Mouse (Mus musculus): ENCODE results near the gene Dnaaf5. TPM values are rescaled to one million over a fixed set of nuclear protein-coding genes. Genes with fewer than 3 reads are reported as not detected.

Dnaaf5 gene
- polyA plus RNA-seq, 1 experiment: 26.3 TPM

GRCm38 (mm10) chr5:139223331-139223730 lies 73.3 kb downstream of the Dnaaf5 start:
- Histone ChIP-seq H3ac (ENCODE audit: control insufficient read depth, insufficient read length) (no peak overlapping the region), H3K27me3 (ENCODE audit: control insufficient read depth, insufficient read depth, insufficient read length) (no peaks in the 10 kb centered on the region), H3K79me2 (ENCODE audit: control insufficient read depth, insufficient read depth) (no peaks in the 10 kb centered on the region), H3K4me2 (ENCODE audit: low read depth) (no peak overlapping the region), H3K36me3 (ENCODE audit: control insufficient read depth, insufficient read depth) (peaks cover 35% of the 10 kb centered on the region), H3K4me3 (no peak overlapping the region)
- TF ChIP-seq POLR2A (IDR thresholded peaks at IDR 0.05; ENCODE audit: insufficient read length, low read depth): no peak

- H3K36me3 ChIP-seq (ENCODE audit: control insufficient read depth, insufficient read depth): peaks cover 34% of the 10 kb centered on the region
- no peaks in the 10 kb centered on the region for H3K79me2 ChIP-seq (ENCODE audit: control insufficient read depth, insufficient read depth)
- no peaks in the 10 kb centered on the region for H3K27me3 ChIP-seq (ENCODE audit: control insufficient read depth, insufficient read depth, insufficient read length)
- no peak overlapping the region for H3K4me2 ChIP-seq (ENCODE audit: low read depth)
- TF ChIP-seq MYOG (IDR thresholded peaks at IDR 0.05; ENCODE audit: control insufficient read depth in 1 of 3, insufficient read depth in 1 of 3, insufficient read length in 2 of 3, low read depth in 2 of 3): no peak
- H3ac ChIP-seq (ENCODE audit: control insufficient read depth, insufficient read length): no peak overlapping the region
- no peak overlapping the region for H3K4me3 ChIP-seq
These were observed 77.2 kb downstream of the Dnaaf5 start for GRCm38 (mm10) chr5:139227236-139227635.

DNA sequence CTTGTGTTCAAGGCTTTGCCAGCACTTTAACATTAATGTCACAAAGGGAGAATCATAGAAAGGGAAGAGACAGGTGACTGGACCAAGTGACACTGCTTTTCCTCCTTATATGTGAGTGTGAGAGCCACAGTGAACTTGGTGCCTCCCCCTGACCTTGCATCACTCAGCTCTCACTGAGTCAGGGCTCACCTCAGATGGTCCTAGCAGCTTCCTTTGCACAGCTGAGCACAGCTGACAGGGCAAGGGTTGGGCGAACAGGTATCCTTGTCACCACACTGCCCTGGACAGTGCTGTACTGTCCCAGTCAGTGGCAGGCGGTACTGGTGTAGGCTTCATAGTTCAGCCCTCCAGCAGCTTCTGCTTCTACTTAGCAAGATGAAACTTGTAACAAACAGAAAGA lies 77.6 kb downstream of the Dnaaf5 start:
- no peak overlapping the region for H3ac ChIP-seq (ENCODE audit: control insufficient read depth, insufficient read length)
- no peak overlapping the region for H3K4me3 ChIP-seq
- peaks cover 32% of the 10 kb centered on the region for H3K36me3 ChIP-seq (ENCODE audit: control insufficient read depth, insufficient read depth)
- no peaks in the 10 kb centered on the region for H3K27me3 ChIP-seq (ENCODE audit: control insufficient read depth, insufficient read depth, insufficient read length)
- H3K4me2 ChIP-seq (ENCODE audit: low read depth): no peak overlapping the region
- H3K79me2 ChIP-seq (ENCODE audit: control insufficient read depth, insufficient read depth): no peaks in the 10 kb centered on the region
- TF ChIP-seq TCF12 (IDR thresholded peaks at IDR 0.05; ENCODE audit: insufficient read depth, poor library complexity, severe bottlenecking) (no peak), POLR2A (IDR thresholded peaks at IDR 0.05; ENCODE audit: insufficient read length, low read depth) (no peak), POLR2AphosphoS2 (IDR thresholded peaks at IDR 0.05; ENCODE audit: insufficient read length, low read depth) (no peak), REST (IDR thresholded peaks at IDR 0.05; ENCODE audit: insufficient read depth, insufficient read length) (no peak), CEBPB (IDR thresholded peaks at IDR 0.05; ENCODE audit: insufficient read depth, poor library complexity, severe bottlenecking) (no peak), MYOG (IDR thresholded peaks at IDR 0.05; ENCODE audit: control insufficient read depth in 1 of 3, insufficient read depth in 1 of 3, insufficient read length in 2 of 3, low read depth in 2 of 3) (no peak), MYOD1 (IDR thresholded peaks at IDR 0.05; ENCODE audit: control insufficient read depth in 1 of 3, insufficient read length in 2 of 3, low read depth in 2 of 3) (no peak), MAX (IDR thresholded peaks at IDR 0.05; ENCODE audit: low read depth) (no peak), TCF3 (IDR thresholded peaks at IDR 0.05; ENCODE audit: insufficient read length, low read depth) (no peak), E2F4 (IDR thresholded peaks at IDR 0.05; ENCODE audit: insufficient read depth) (no peak), USF1 (IDR thresholded peaks at IDR 0.05; ENCODE audit: low read depth) (no peak), SRF (IDR thresholded peaks at IDR 0.05; ENCODE audit: control insufficient read depth, insufficient read length, low read depth) (no peak)

DNA sequence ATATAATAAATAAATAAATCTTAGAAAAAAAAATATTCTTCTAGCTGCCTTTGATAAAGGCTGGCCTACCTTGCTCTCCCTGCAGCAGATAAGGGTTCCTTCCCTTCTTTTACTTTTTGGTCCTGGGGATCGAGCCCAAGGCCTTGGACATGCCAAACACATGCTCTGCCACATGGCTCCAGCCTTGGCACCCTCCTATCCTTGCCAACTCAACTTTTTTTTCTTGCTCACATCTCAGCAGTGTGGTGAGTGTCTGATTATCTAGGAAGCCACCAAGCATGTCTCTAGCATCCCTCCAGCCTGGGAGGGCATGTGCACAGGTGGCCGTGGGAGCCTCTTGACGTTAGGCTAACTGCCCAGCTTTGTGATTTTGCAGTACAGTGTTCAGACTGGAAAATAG lies 78.3 kb downstream of the Dnaaf5 start:
- peaks cover 37% of the 10 kb centered on the region for H3K36me3 ChIP-seq (ENCODE audit: control insufficient read depth, insufficient read depth)
- no peak for TF ChIP-seq MAX (IDR thresholded peaks at IDR 0.05; ENCODE audit: low read depth)
- TF ChIP-seq E2F4 (IDR thresholded peaks at IDR 0.05; ENCODE audit: insufficient read depth): no peak
- TF ChIP-seq MYOG (IDR thresholded peaks at IDR 0.05; ENCODE audit: control insufficient read depth in 1 of 3, insufficient read depth in 1 of 3, insufficient read length in 2 of 3, low read depth in 2 of 3): no peak
- TF ChIP-seq MYOD1 (IDR thresholded peaks at IDR 0.05; ENCODE audit: control insufficient read depth in 1 of 3, insufficient read length in 2 of 3, low read depth in 2 of 3): no peak
- no peak overlapping the region for H3ac ChIP-seq (ENCODE audit: control insufficient read depth, insufficient read length)
- no peak overlapping the region for H3K4me3 ChIP-seq
- H3K27me3 ChIP-seq (ENCODE audit: control insufficient read depth, insufficient read depth, insufficient read length): no peaks in the 10 kb centered on the region
- H3K79me2 ChIP-seq (ENCODE audit: control insufficient read depth, insufficient read depth): no peaks in the 10 kb centered on the region
- no peak overlapping the region for H3K4me2 ChIP-seq (ENCODE audit: low read depth)

GRCm38 (mm10) chr5:139229716-139230115 lies 79.7 kb downstream of the Dnaaf5 start:
- Histone ChIP-seq H3K4me3 (no peak overlapping the region), H3K79me2 (ENCODE audit: control insufficient read depth, insufficient read depth) (no peaks in the 10 kb centered on the region), H3K36me3 (ENCODE audit: control insufficient read depth, insufficient read depth) (peaks cover 35% of the 10 kb centered on the region), H3ac (ENCODE audit: control insufficient read depth, insufficient read length) (no peak overlapping the region), H3K4me2 (ENCODE audit: low read depth) (no peak overlapping the region), H3K27me3 (ENCODE audit: control insufficient read depth, insufficient read depth, insufficient read length) (no peaks in the 10 kb centered on the region)
- TF ChIP-seq E2F4 (IDR thresholded peaks at IDR 0.05; ENCODE audit: insufficient read depth) (no peak), TCF3 (IDR thresholded peaks at IDR 0.05; ENCODE audit: insufficient read length, low read depth) (no peak), MYOG (IDR thresholded peaks at IDR 0.05; ENCODE audit: control insufficient read depth in 1 of 3, insufficient read depth in 1 of 3, insufficient read length in 2 of 3, low read depth in 2 of 3) (no peak), MAX (IDR thresholded peaks at IDR 0.05; ENCODE audit: low read depth) (no peak), USF1 (IDR thresholded peaks at IDR 0.05; ENCODE audit: low read depth) (no peak)

DNA sequence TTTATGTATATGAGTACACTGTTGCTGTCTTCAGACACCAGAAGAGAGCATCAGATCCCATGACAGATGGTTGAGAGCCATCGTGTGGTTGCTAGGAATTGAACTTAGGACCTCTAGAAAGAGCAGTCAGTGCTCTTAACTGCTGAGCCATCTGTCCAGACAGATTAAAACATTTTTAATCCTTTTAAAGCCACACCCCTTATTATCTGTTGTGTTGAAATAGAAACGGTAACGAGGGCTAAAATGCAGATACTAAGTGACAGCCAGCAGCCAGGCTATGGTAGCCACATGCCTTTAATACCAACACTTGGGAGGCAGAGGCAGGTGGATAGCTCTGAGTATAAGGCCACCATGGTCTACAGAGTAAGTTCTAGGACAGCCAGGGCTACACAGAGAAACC lies 82.1 kb downstream of the Dnaaf5 start:
- no peaks in the 10 kb centered on the region for H3K79me2 ChIP-seq (ENCODE audit: control insufficient read depth, insufficient read depth)
- TF ChIP-seq POLR2A (IDR thresholded peaks at IDR 0.05; ENCODE audit: insufficient read length, low read depth) (no peak), MYOD1 (IDR thresholded peaks at IDR 0.05; ENCODE audit: control insufficient read depth in 1 of 3, insufficient read length in 2 of 3, low read depth in 2 of 3) (no peak), CEBPB (IDR thresholded peaks at IDR 0.05; ENCODE audit: insufficient read depth, poor library complexity, severe bottlenecking) (no peak), TCF3 (IDR thresholded peaks at IDR 0.05; ENCODE audit: insufficient read length, low read depth) (no peak), REST (IDR thresholded peaks at IDR 0.05; ENCODE audit: insufficient read depth, insufficient read length) (no peak)
- no peak overlapping the region for H3ac ChIP-seq (ENCODE audit: control insufficient read depth, insufficient read length)

More for the DNA sequence above, 82.1 kb downstream of the Dnaaf5 start:
- Histone ChIP-seq H3K4me3 (no peak overlapping the region), H3K36me3 (ENCODE audit: control insufficient read depth, insufficient read depth) (peaks cover 38% of the 10 kb centered on the region), H3K27me3 (ENCODE audit: control insufficient read depth, insufficient read depth, insufficient read length) (no peaks in the 10 kb centered on the region), H3K4me2 (ENCODE audit: low read depth) (no peak overlapping the region)
